In the genomic region with DNA sequence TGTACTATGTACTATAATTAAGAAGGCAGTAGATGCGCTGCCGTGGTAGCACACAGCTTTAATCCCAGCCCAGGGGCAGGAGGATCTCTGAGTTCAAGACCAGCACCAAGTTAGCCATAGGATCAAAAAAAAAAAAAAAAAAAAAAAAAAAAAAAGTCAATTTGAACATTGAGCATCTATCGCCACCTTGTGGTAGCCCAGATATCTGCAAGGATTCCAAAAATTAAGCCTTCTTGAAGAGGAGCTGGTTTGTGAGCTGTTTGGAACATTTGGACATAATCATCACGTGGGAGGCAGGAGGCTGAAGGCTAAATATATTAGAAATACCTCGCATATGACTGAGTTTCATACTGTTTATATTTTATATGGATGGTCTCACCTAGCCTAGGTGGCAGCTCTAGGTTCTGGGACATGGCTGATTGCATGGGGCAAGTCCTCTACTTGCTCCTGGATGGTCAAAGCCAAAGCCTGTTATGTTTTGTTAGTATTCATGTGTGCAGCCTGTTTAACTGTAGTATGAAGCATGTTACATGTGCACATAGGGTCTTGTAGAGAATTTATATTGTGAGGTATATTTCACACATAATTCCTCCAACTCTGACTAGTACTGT, we compare ENCODE assay signal across 9 mouse cellular contexts. TPM values are rescaled to one million over a fixed set of nuclear protein-coding genes. Genes with fewer than 3 reads are reported as not detected.
DNase-seq lines count a peak whose midpoint lies in the region; TF ChIP-seq lines count a peak whose summit lies in the region.
"Had no signal": no experiment of that assay in that cellular context is flagged by ENCODE, and none has a peak within 500 bp of the region (broad histone marks: within the 10 kb centered on the region; RNA-seq: fewer than 3 reads in every experiment).

No protein-coding gene starts in this region.

- peaks cover 3% of the 10 kb centered on the region for H3K9me3 ChIP-seq in CH12.LX (replicated peaks; ENCODE audit: low read length)
- H3K9me3 ChIP-seq: embryonic facial prominence, embryonic 12.5 days had no signal

- H3K36me3 ChIP-seq in CH12.LX (replicated peaks in 1 of 2; ENCODE audit: control insufficient read depth in 1 of 2, insufficient read depth in 1 of 2, low read length in 1 of 2) = peaks cover 0 to 22% of the 10 kb centered on the region in 2 experiments
- H3K36me3 ChIP-seq: embryonic facial prominence, embryonic 12.5 days had no signal

- in situ Hi-C loops in CH12.LX (cut with MboI; ENCODE audit: low pct_ligation_motif_present, low pct_unique_long_range_greater_than_20kb, low sequenced_read_pairs) = no loop called here

- peak; percentile 67 to 81 for DNase-seq in heart, postnatal 10 days
- no peak for DNase-seq in heart, adult 11 months
- DNase-seq in CH12.LX (ENCODE audit: extremely low read depth) = peak; percentile 72
- peak; percentile 71 for DNase-seq in c-Kit-positive CD71-positive TER-119-positive erythroid progenitor cells, embryonic 14.5 days (ENCODE audit: low spot score)
- DNase-seq in frontal cortex, postnatal 25 days (ENCODE audit: low spot score in 2 of 2) = peak; percentile 23 to 53
- DNase-seq in layer of hippocampus, postnatal 14 days (ENCODE audit: low spot score in 2 of 2) = peak; percentile 61 to 78
- DNase-seq in naive thymus-derived CD4-positive, alpha-beta T cell, adult 2 months (ENCODE audit: low read depth) = peak; percentile 86
- peak; percentile 56 for DNase-seq in testis, postnatal 14 days (ENCODE audit: low spot score)

- intact Hi-C loops in heart, postnatal 10 days (cut with DNase I) = loop anchor here (1.0 to 2.0 kb wide), 4 partner anchors 36 to 200 kb away; partner anchors contain the start of gene Sh3bp5

- H3K4me3 ChIP-seq in CH12.LX (replicated peaks in 1 of 3; ENCODE audit: low read depth in 2 of 3, low read length in 2 of 3, poor library complexity in 1 of 3) = no peak overlapping the region
- H3K4me3 ChIP-seq: embryonic facial prominence, embryonic 12.5 days had no signal

- no peaks in the 10 kb centered on the region for H3K4me1 ChIP-seq in CH12.LX (ENCODE audit: control insufficient read depth in 1 of 2, insufficient read depth in 2 of 2)
- H3K4me1 ChIP-seq: embryonic facial prominence, embryonic 12.5 days had no signal

- TF ChIP-seq CTCF in CH12.LX (conservative IDR thresholded peaks at IDR 0.05 in 1 of 2, IDR thresholded peaks at IDR 0.05 in 1 of 2; ENCODE audit: low read depth in 2 of 2, low read length in 2 of 2) = peak; percentile 57 to 94

- peak; percentile 93 for TF ChIP-seq RAD21 in CH12.LX (IDR thresholded peaks at IDR 0.05; ENCODE audit: low read depth, low read length)

- H3K79me2 ChIP-seq in CH12.LX (replicated peaks; ENCODE audit: control insufficient read depth, extremely low read depth, insufficient read depth, poor library complexity, severe bottlenecking) = no peaks in the 10 kb centered on the region

- no peak overlapping the region for H3K4me2 ChIP-seq in CH12.LX (ENCODE audit: insufficient read depth, low read depth, poor library complexity, severe bottlenecking)
- H3K4me2 ChIP-seq: embryonic facial prominence, embryonic 12.5 days had no signal

- no peak overlapping the region for H3K9ac ChIP-seq in CH12.LX (ENCODE audit: insufficient read depth, low read depth)
- H3K9ac ChIP-seq: embryonic facial prominence, embryonic 12.5 days had no signal

- H3K27ac ChIP-seq in CH12.LX (ENCODE audit: insufficient read depth, low read depth) = no peak overlapping the region
- H3K27ac ChIP-seq: embryonic facial prominence, embryonic 12.5 days had no signal

- TF ChIP-seq POLR2A in CH12.LX (IDR thresholded peaks at IDR 0.05; ENCODE audit: low read depth, low read length) = no peak

- no peaks in the 10 kb centered on the region for H3K27me3 ChIP-seq in CH12.LX (replicated peaks)
- H3K27me3 ChIP-seq: embryonic facial prominence, embryonic 12.5 days had no signal

- dilution Hi-C loops in CH12.LX (cut with MboI; ENCODE audit: extremely low pct_ligation_motif_present, extremely low pct_unique_long_range_greater_than_20kb, low sequenced_read_pairs) = loop anchor here (25.0 kb wide), 1 partner anchor 110 kb away; no protein-coding TSS in a partner anchor

- TF ChIP-seq EP300 in CH12.LX (IDR thresholded peaks at IDR 0.05; ENCODE audit: low read length) = no peak

TF ChIP-seq in CH12.LX, 34 proteins besides CTCF, POLR2A, EP300 and RAD21:
- TF ChIP-seq ELF1 (IDR thresholded peaks at IDR 0.05; ENCODE audit: low read depth, low read length) (no peak), MEF2A (IDR thresholded peaks at IDR 0.05; ENCODE audit: borderline replicate concordance, low read depth, low read length) (no peak), E2F4 (IDR thresholded peaks at IDR 0.05; ENCODE audit: insufficient replicate concordance, low read depth, low read length) (no peak), NELFE (IDR thresholded peaks at IDR 0.05; ENCODE audit: low read depth, low read length) (no peak), ZC3H11A (IDR thresholded peaks at IDR 0.05; ENCODE audit: low read depth, low read length) (peak; percentile 92), POLR2AphosphoS2 (IDR thresholded peaks at IDR 0.05; ENCODE audit: low read depth, low read length) (no peak), MYC (IDR thresholded peaks at IDR 0.05; ENCODE audit: low read depth, low read length) (0 out of 2 replicates have a peak, but pooled peaks have one; percentile 41), HCFC1 (IDR thresholded peaks at IDR 0.05; ENCODE audit: low read depth, low read length) (peak; percentile 32; the same call in 1 of the 2 replicates), MAZ (IDR thresholded peaks at IDR 0.05; ENCODE audit: low read depth, low read length) (0 out of 2 replicates have a peak, but pooled peaks have one; percentile 56), CHD1 (IDR thresholded peaks at IDR 0.05; ENCODE audit: low read depth, low read length) (no peak), NRF1 (IDR thresholded peaks at IDR 0.05; ENCODE audit: low read depth, low read length) (no peak), TBP (conservative IDR thresholded peaks at IDR 0.05; ENCODE audit: low read depth, low read length) (no peak), UBTF (IDR thresholded peaks at IDR 0.05; ENCODE audit: low read depth, low read length) (peak; percentile 82; the same call in 1 of the 2 replicates), BHLHE40 (IDR thresholded peaks at IDR 0.05; ENCODE audit: low read depth, low read length) (no peak), USF1 (IDR thresholded peaks at IDR 0.05; ENCODE audit: low read depth, low read length) (no peak), SIN3A (IDR thresholded peaks at IDR 0.05; ENCODE audit: low read length) (no peak), GABPA (IDR thresholded peaks at IDR 0.05; ENCODE audit: insufficient replicate concordance, low read depth, low read length) (no peak), ETS1 (conservative IDR thresholded peaks at IDR 0.05; ENCODE audit: low read depth, low read length) (no peak), MXI1 (IDR thresholded peaks at IDR 0.05; ENCODE audit: low read depth, low read length) (no peak), TCF12 (IDR thresholded peaks at IDR 0.05; ENCODE audit: low read depth, low read length) (no peak), ZMIZ1 (IDR thresholded peaks at IDR 0.05; ENCODE audit: low read depth, low read length) (no peak), ZNF384 (IDR thresholded peaks at IDR 0.05; ENCODE audit: low read depth, low read length) (peak; percentile 100), RCOR1 (conservative IDR thresholded peaks at IDR 0.05; ENCODE audit: low read depth, low read length) (no peak), USF2 (conservative IDR thresholded peaks at IDR 0.05; ENCODE audit: low read depth, low read length) (no peak), JUND (conservative IDR thresholded peaks at IDR 0.05; ENCODE audit: low read depth, low read length) (peak; percentile 64; the same call in 1 of the 2 replicates), JUN (IDR thresholded peaks at IDR 0.05; ENCODE audit: insufficient read depth, low read depth, low read length) (no peak), CHD2 (IDR thresholded peaks at IDR 0.05; ENCODE audit: low read length) (no peak), ZKSCAN1 (IDR thresholded peaks at IDR 0.05; ENCODE audit: borderline replicate concordance, low read depth, low read length) (peak; percentile 25; the same call in 1 of the 2 replicates), IRF4 (IDR thresholded peaks at IDR 0.05; ENCODE audit: low read depth, low read length) (0 out of 2 replicates have a peak, but pooled peaks have one; percentile 33), KAT2A (IDR thresholded peaks at IDR 0.05; ENCODE audit: insufficient replicate concordance, low read length) (no peak), SMC3 (IDR thresholded peaks at IDR 0.05; ENCODE audit: low read depth, low read length) (peak; percentile 92), PAX5 (IDR thresholded peaks at IDR 0.05; ENCODE audit: low read length) (no peak), MAFK (IDR thresholded peaks at IDR 0.05; ENCODE audit: insufficient replicate concordance, low read length) (0 out of 2 replicates have a peak, but pooled peaks have one; percentile 37), MAX (IDR thresholded peaks at IDR 0.05; ENCODE audit: low read length) (no peak)

RNA-seq across cellular contexts. Expression of gene Eaf1, which starts 21.6 kb away (rescaled TPM):
- 10 to 100 TPM; 14.2 to 15.1 TPM for total RNA-seq in heart, postnatal 10 days (2021)
- 25.2 and 29.1 TPM in 2 replicates for total RNA-seq in CH12.LX (2012; rRNA removed)
- 27.5 and 29.4 TPM in 2 replicates for total RNA-seq in CH12.LX (2014; rRNA removed)
- 38.7 and 39.9 TPM in 2 replicates for polyA plus RNA-seq in CH12.LX (2012; ENCODE audit: insufficient read length, low read depth)
- total RNA-seq in layer of hippocampus, postnatal 14 days (2021) = 10 to 100 TPM; 12.6 to 13.0 TPM

RNA-seq across cellular contexts. Expression of gene Mettl6, which starts 22.3 kb away (rescaled TPM):
- 10 to 100 TPM; 14.3 to 15.8 TPM for total RNA-seq in heart, postnatal 10 days (2021)
- total RNA-seq in CH12.LX (2012; rRNA removed) (36.2 and 38.2 TPM in 2 replicates), CH12.LX (2014; rRNA removed) (122 and 142 TPM in 2 replicates)
- polyA plus RNA-seq in CH12.LX (2012; ENCODE audit: insufficient read length, low read depth) = 63.2 and 69.8 TPM in 2 replicates
- 10 to 100 TPM; 27.6 to 28.5 TPM for total RNA-seq in layer of hippocampus, postnatal 14 days (2021)

RNA-seq across cellular contexts. Expression of gene Sh3bp5, which starts 36.7 kb away (rescaled TPM):
- 10 to 100 TPM; 59.7 to 65.1 TPM for total RNA-seq in heart, postnatal 10 days (2021)
- total RNA-seq in CH12.LX (2012; rRNA removed) (50.2 and 64.6 TPM in 2 replicates), CH12.LX (2014; rRNA removed) (53.0 and 57.4 TPM in 2 replicates)
- polyA plus RNA-seq in CH12.LX (2012; ENCODE audit: insufficient read length, low read depth) = 158 and 164 TPM in 2 replicates
- 100 to 1,000 TPM; 137 to 160 TPM for total RNA-seq in layer of hippocampus, postnatal 14 days (2021)
